Mouse (Mus musculus) MN1 (cell line): ENCODE data around the gene Gm21854.
"Not testable (repeated sequence)": the region's sequence is repeated elsewhere in the genome, so short reads cannot be mapped to it uniquely, and the experiment has no call there.

Source experiments
- DNase-seq: peaks from one replicate; pipeline ENCODE4 v3.0.0-alpha.2; 2016; ENCODE audit warnings: low spot score

Gene Gm21854

DNA sequence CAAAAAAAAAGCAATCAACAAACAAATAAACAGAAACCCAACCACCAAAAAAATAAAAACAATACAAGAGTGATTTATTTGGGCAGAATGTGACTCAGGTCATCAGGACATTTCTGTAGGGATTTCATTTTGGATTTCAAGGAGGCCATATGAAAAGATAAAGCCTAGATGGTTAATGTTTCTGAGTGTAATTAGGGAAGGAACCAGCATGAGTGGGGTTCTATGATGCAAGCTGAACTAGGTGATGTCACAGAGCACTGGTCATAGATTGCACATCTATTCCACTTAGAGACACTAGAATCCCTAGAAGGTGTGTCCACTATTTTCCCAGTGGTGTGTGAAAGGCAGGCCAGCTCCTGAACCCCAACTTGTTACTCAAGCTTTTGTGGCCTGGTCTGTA is at the start of gene Gm21854:
Gm21854 (plus strand) TSS at position 301 of the 400 bp plus-strand sequence.
- DNase-seq: not testable (repeated sequence)
